Mouse (Mus musculus) lung, postnatal 36 days (tissue): ENCODE results near the gene Lmo7.
A peak's percentile ranks its signal among the peaks of the same experiment; 100 is the strongest.

ENCODE experiments used
- DNase-seq: peaks from one replicate; pipeline ENCODE4 v3.0.0; 2022; ENCODE audit warnings: mixed read lengths

Gene Lmo7

DNA sequence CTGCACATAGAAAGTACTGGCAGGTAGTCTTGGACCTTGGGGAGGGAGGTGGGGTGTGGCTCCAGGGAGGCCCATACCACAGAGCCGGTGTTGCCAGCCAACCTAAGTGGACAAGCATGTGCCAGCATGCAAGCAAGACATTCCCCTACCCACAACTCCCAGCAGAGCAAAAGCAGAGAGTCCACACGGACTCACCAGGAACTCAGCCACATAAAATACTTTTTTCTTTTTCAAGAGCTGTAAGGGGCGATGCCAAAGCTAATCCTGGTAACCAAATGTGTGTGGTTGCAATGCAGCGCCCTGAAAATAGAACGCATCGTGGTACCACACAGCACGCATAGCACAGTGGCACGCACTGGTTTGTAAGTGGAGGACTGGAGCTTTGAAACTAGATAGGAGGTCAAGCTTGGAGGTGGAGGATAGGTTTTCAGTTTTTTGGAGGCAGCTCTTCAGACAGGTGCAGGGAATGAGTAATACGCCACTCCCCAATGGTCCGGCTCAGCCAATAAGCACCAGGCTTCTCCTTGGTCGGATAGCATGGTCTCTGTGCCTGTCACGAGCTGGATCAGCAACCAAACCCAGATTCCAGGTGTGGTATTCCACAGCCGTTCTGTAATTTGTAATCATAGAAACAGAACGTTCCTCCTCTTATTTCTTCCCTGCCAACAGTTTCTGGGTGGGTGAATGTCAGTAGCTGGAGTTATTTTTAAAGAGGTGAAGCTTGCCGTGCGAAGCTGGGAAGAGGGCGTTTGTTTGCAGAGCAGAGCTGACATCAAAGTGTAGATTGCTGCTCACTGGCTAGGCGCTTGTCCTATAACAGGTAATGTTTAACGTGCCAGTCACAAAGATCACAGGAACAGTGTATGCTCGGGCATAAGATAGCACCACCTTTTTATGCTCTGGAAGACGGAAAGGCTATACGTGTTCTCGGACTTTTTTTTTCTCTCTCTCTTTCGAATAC lies 110.3 kb downstream of the Lmo7 start:
- peak; percentile 82 for DNase-seq

DNA sequence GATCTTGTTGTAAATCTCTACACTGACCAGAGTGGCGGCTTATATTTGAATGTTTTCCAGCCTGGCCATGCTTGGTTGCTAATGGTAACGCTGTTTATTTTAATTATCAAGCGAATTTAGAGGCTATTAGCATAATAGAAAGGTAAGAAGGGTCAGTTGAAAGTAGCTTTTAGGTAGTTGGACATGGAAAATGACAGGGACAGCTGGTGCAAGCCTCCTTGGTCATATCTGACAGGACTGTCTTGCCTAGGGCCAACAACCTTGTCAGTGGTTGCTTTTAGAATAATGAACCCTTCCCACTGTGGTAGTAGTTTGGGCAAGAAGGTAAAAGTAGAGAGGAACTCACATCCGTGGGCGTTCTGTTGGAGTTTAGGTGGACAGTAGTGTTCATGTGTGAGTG lies 111.5 kb downstream of the Lmo7 start:
- DNase-seq: no peak

DNA sequence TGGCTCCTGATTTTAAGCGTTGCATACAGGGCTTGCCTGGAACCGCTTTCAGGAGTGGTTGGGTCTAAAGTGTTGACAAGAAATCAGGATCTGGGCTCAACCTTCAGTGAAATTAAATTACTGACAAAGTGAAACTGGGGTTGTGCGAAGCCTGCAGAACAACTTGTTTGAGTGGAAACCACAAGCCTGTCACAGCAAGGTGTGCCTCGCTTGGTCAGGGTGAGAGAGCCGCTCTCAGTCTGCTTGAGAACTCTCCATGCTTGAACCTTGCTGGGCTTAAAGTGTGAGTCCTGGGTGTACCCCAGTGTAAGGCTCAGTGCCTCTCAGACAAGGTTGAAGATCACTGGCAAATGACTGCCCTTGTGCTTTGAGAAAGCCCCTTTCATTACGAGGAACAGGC lies 112.8 kb downstream of the Lmo7 start:
- DNase-seq: no peak

DNA sequence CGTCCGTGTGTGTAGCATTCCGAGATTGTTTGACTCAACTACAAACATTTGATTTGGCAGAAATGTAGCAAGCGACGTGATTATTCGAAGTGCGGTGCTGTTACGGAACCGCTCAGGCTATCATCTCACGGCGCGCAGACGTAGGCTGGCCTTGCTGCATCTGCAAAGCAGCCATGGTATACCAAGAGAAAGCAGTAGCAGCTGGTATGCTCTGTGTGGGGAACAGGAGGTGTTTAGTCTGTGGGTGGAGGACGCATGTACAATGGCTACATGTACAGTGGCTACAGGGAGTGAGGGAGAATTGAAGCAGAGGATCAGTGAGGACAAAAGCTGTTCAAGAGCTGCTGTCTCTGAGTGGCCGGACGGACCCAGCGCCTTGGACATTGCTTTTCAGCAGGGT lies 113.7 kb downstream of the Lmo7 start:
- DNase-seq: no peak

DNA sequence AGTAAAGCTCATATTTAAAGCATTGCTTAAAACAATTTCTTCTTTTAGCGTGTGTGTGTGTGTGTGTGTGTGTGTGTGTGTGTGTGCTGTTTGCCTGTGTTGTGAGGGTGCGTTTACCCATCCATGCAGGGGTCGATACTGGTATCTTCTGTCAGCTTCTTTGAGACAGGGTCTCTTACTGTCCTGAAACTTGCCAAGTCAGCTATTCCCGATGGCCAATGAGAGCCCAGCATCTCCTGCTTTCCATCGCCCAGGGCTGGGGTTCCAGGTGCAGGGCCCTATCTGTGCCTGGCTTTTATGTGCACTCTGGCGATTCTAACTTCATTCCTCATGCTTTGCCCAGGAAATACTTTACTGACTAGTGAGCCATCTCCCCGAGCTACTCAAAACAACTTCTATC lies 114.7 kb downstream of the Lmo7 start:
- no peak for DNase-seq

DNA sequence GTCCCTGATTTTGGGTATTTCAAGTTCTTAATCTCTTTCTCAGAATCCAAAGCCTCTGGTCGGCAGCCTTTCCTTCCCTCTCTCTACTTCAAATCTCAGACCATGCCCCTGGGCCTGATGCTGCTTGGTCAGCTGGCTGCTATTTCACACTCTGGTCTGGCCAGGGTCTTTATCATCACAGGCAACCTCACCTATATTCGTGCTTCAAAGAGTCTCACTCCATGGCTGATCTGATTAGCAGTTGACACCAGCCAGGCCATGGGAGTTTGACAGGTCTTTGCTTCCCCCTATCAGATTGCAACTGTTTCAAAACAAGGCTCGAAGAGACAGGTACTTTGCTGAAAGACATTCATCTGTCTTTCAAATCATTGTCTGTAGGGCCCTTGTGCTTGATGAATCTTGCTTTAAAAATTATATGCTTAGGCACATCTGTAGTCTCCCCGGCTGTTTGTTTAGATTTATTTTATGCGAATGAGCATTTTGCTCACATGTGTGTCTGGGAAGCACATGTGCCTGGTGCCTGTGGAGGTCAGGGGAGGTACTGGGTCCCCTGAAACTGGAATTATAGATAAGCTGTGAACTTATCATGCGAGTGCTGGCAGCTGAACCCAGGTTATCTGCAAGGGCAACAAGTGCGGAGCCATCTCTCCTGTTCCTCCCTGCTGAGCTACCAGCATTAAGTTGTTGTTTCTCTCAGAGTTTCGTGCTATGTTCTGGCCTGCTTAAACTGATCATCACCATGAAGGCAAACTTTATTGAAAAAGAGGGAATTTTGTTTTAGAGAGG lies 116.5 kb downstream of the Lmo7 start:
- no peak for DNase-seq

DNA sequence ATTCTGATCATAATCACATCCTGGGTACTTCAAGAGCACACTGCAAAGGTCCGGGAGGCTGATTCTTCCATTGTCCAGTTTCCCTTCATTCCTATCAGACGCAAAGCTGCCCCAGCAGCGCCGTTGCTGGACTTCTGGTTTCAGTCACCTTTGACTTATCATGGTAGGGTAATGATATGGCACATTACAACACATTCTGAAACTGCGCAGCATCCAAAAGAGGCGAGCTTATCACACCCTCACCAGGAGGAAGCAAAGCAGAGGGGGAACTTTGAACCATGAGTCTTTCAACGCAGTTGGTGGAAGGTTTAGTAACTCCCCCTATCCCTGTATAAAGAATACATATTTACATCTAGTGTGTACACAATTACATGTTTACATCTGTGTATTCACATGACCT lies 117.8 kb downstream of the Lmo7 start:
- DNase-seq: no peak

DNA sequence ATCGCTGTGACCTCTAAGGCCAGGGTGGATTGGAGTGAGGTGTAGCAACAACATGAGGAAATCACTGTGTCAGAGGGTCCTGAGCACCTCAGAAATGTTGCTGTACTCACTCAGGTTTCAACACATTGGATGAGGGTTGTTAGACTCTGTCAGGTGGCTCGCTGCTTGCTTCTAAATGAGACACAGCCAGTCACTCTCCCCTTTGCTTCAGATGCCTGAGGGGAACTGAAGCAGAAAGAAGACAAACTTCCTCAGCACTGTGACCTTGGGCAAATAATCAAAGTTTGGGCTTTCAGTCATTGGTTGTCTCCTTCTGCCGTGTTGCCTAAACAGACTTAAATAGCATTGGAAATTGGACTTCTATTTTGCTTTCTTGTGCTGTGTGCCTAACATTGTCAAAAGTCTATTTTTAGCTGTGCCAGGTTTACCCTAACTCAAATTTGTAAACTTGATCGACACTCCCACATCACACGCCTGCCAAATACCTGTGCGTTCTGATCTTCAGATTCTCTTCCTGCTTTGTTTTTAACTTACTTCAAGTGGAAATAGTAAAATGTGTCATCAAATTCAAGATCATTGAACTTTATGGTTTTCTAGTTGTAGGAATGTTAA lies 122.9 kb downstream of the Lmo7 start:
- DNase-seq: no peak

DNA sequence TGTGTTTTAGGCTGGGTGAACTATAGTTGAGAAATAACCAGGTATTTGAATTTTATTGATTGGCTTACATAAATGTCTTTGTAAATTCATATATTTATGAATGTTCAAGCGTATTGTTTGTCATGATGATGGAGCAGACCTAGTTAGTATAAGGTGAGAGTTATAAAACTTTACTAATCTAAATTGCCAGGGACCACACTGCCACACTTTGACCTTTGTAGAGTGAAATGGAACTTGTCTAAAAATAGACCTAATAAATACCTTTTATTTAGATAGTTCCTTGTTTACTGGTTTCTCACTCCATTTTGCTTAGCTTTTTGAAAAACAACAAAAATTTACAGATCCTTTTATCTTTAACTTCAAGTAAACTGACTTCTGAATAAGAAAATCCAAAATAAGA lies 123.5 kb downstream of the Lmo7 start:
- DNase-seq: no peak

DNA sequence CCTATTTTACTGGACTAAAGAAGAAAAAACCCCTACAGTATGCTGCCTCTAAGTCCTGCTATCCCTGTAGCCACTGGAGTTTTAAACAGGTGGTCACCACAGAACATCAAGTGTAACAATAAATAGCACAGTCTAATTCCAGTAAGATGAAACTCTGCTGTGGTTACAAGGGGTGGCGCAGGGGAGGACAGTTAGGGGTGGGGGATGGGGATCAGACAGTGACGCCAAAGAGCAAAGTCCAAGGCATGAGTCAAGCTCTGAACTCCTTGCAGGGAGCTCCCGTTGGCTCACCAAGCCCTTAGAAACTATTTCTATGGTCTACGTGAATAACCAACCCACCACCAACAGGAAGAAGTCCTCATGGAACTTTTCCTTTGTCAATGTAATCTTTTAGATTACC lies 124.0 kb downstream of the Lmo7 start:
- DNase-seq: no peak

DNA sequence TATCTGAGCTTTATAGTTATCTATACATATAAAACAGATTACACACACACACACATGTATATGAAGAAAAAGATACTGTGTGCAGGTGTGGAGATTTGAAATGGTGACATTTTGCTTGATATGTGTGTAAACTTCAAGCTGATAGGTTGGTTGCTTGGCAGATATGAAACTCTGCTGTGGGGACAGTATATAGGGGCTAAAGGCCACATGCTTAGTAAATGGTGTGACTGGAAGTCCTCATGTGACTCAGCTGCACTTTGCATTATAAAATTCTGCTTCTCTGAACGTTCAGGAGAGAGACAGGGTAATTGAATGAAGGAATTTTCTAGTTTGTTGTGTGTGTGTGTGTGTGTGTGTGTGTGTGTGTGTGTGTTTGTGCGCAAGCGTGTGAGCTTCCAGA lies 124.5 kb downstream of the Lmo7 start:
- DNase-seq: no peak

DNA sequence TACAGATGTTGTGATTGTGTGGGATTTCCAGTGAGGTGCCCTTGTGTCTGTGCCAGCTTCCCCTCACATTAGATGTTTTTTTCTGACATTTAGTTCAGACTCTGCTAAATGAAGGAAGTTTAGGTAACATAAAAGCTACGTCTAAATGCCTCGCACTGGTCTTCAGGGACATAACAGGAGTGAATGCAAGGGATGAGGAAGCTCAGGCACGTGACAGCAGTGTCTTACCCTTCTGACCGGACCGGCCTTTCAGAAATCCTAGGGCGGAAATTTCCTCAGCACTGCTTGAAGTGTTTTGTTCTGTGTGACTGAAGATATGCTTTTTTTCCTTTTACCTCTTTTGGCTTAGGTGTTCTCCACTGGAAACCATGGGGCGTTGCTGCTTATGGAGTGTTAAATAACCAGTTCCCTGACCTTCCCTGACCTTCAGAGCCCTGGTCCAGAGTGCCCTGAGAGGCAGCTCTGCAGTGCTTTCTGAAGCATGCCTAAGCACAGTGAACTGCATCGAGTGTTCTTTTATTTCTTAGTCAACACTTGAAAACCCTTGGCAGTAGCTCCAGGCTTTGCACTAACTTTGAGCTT lies 129.6 kb downstream of the Lmo7 start:
- peak; percentile 91 for DNase-seq

DNA sequence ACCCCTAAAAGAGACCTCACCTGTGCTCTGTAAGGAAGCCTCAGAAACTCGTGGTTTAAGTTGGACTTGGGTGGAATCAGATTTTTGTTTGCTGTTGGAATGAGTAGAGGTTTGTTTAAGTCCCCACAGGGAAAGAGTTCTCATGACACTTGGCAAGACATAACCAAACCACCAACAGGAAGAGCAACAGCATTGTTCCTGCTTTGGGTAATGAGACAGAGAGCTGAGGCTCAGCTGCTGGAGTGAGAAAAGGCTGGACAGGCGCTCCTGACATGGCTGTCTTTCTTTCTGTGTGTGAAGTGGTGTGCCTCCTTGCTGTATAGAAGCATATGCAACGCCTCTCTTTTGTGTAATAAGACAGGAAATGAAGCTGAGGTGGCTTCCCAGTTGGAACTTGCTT lies 132.3 kb downstream of the Lmo7 start:
- DNase-seq: no peak

DNA sequence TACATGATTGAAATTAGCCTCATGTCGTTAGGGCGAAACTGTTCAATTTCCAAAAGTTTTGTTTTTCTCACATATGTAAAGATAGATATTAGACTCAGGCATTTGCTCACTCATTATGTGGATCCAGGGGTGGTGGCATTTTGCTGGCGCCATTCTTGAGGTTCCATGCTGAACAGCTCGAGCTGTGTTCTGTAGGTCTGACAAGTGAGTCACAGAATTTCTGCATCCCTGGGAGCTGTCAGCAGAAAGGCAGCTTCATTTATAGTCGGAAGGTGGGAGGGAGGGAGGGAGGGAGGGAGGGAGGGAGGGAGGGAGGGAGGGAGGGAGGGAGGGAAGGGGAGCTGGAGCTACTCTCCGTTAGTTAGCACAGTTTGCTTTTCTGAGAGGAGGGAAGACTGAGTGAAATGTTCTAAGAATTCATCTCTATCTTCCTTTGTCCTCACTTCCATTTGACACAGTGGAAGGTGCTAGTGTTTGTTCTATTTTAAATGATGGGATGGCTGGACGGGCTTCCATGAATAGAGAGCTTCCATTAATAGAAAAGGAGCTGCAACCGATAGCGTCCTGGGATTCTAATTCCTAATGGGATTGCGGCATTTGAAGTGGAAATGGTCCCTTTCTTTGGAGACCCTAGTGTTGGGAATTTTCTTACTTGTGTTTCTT lies 137.4 kb downstream of the Lmo7 start:
- no peak for DNase-seq

DNA sequence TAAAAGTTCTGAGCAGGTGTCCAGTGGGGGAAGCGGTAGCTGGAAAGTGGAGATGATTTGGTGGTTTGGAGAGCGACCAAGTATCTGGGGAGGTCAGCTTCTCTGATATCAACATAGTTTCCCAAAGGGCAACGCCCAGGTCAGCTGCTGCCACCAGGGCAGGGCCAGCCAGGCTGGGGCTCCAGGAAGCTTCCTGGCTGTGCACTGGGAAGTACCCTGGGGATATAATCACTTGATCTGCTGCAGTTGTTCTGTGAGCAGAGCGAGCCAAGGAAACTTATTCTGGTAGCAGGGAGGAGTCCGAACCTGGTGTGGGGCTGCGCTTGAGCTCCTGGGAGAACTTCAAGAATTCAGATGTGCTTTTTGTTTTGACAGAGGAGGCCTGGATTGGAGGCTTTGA lies 139.4 kb downstream of the Lmo7 start:
- peak; percentile 86 for DNase-seq

DNA sequence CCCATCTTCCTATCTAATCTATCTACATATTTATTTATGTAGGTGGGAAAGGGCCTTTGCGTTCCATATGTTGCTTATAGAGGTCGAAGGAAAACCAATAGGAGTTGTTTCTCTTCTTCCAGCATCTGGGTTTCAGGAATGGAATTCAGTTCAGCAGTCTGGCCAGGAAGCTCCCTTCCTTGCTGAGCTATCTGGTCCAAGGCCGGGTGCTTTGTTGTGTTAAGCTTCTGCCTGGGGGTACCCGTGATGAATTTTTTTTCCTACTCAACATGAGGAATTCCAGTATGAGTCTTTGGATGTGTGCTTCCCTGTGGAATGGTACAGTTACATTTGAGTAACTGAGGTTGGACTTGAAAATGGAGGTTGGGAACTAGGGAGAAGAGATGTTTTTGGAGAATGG lies 139.9 kb downstream of the Lmo7 start:
- DNase-seq: no peak

DNA sequence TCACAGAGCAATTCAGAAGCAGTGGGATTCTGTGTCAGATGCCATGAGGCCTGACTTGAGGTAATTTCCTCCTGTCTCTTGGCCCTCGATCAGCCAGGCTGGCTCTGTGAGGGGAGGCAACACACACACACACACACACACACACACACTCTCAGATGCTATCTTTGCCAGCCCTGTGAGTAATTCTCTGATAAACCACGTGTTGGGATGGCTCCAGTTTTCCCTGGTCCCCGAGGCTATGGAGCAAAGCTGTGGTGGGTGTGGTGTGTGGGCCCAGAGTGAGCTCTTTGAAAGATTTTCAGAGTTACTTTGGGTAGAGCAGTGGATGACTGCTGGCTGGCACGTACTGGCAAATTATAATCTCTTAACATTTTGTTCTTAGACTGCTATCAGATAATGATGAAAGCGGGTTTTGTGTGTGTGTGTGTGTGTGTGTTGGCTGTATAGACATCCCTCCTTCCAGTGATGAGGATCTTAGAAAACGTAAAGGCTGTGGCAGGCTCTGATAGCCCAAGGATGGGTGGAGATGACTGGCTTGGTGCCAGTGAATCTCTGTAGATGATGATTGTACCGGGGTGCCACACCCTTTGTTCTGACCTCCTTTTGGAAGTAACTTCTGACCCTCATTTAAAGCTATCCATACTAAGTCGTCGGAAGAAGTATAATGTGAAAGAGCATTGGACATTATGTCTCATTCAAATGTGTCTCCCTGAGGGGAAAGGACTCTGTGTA lies 140.6 kb downstream of the Lmo7 start:
- DNase-seq: peak; percentile 71

DNA sequence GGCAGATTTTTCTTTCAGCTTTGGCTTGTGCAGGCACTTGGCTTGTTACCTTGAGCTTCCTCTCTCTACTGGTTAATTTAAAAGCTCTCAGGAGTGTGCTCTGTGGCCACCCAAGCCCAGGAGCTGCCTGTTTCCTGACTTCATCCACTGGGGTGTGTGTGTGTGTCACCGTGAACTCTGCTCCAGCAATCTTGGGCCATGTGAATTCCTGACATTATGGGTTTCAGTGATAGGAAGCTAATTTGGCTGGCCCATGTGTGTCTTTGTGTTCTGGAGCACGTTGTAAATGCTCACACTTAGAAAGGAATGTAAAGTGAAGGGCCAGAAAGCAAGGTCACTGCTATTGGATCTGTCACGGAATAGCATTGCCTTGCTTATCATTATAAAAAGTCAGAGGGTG lies 143.1 kb downstream of the Lmo7 start:
- DNase-seq: no peak

DNA sequence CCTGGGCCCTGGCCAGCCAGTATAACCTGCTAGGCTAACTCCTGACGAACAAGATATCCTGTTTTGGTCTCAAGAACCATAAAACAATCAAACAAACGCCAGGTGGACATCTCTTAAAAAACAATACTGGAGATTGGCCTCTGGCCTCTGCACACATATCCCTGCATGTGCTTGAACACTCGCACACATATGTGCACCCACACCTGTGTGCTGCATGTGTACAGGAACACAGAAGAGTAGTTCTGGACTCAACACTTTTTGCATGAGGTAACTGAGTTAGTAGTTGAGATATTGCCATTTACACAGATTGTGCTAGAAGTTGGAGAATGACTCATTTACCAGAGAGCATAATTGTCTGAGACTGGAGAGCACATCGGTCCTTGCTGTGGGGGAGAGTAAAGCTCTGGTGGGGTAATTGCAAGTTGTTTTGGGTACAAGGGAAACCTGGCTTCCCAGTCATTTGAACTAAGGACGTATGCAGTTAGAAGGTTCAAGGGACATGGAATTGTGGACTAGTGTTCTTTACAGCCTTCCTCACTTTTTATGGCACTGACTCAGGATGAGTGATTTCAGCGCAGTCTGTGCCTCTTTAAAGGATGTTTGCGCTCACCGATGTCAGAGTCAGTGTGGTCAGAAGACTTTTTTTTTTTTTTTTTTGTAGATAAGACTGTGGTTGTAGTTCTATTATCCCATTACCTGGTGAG lies 148.7 kb downstream of the Lmo7 start:
- DNase-seq: no peak

DNA sequence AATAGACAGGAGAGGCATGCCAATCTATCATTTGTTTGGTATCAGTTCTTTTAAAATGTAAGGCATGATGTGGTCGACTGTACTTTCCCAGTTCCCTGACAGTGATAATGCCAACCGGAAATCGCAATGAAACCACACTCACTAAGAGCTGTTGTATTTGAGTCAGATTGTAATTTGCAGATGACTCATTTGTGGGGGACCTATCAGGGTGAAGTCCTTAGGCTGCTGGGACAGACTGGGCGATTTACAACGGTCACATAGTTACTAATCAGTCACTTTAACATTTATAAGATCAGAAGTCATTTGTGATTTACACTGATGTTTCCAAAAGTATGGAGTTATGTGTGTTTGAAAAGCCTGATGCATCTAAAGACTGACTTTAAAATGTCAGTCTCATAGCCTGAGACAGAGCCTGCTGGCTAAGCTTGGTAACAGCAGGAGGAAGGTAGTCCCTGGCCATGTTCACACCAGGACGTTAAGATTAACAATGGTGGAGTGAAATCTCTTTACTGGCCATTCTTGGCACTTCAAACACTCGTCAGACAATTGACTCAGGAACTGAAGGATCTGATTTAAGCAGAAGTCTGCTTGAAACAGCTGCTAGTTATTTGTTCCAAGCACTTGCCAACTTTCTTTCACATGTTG lies 149.4 kb downstream of the Lmo7 start:
- DNase-seq: no peak

DNA sequence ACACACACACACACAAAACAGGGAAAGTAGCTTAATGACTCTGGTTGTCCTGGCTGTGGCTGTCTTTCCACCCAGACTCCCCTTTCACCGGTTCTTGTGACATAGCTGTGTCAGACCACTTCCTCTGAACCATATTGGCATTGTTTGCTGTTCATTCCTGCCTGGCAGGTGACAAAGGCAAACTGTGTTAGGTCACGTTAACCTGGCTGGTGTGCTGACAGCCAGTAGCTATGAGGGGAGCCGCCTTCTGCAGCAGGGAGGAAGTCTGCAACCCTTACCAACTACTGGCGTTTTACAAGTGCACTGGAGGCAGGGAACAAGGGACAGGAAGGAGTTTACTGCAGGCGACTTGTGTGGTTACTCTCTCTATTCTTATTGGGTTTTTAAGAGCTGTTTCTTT lies 153.2 kb downstream of the Lmo7 start:
- DNase-seq: peak; percentile 57
